Mouse (Mus musculus) limb, embryonic 15.5 days (tissue): ENCODE results near the gene Gdf2. TPM values are rescaled to one million over a fixed set of nuclear protein-coding genes. Genes with fewer than 3 reads are reported as not detected.

Source experiments
- ATAC-seq: fragments of 200-750 bp; cut with Nextera tagmentation; 2 replicates; pipeline ENCODE4 v1.8.0; 2017; ENCODE audit warnings: low read depth, moderate TSS enrichment; ENCODE audit not compliant: insufficient number of reproducible peaks, low FRiP score, low TSS enrichment
- H3K27ac ChIP-seq: fragments of 300-500 bp; sonication (generic); 2 replicates; pipeline ENCODE4 v1.5.1; 2015; ENCODE audit warnings: moderate library complexity, mild to moderate bottlenecking, inconsistent platforms
- H3K27me3 ChIP-seq: fragments of 300-500 bp; sonication (generic); 2 replicates; pipeline ENCODE4 v1.6.1; 2015; ENCODE audit warnings: inconsistent platforms
- H3K36me3 ChIP-seq: fragments of 300-500 bp; sonication (generic); 2 replicates; pipeline ENCODE4 v1.6.1; 2015; ENCODE audit warnings: inconsistent platforms
- H3K4me1 ChIP-seq: fragments of 300-500 bp; sonication (generic); 2 replicates; pipeline ENCODE4 v1.6.1; 2015; ENCODE audit warnings: inconsistent platforms
- H3K4me2 ChIP-seq: fragments of 300-500 bp; sonication (generic); 2 replicates; pipeline ENCODE4 v1.6.1; 2015; ENCODE audit warnings: mild to moderate bottlenecking, inconsistent platforms
- H3K4me3 ChIP-seq: fragments of 300-500 bp; sonication (generic); 2 replicates; pipeline ENCODE4 v1.5.1; 2015; ENCODE audit warnings: mild to moderate bottlenecking, inconsistent platforms
- H3K9ac ChIP-seq: fragments of 300-500 bp; sonication (generic); 2 replicates; pipeline ENCODE4 v1.6.1; 2015; ENCODE audit warnings: inconsistent platforms
- H3K9me3 ChIP-seq: fragments of 300-500 bp; sonication (generic); 2 replicates; pipeline ENCODE4 v1.6.1; 2016; ENCODE audit warnings: inconsistent platforms
- WGBS: fragments of 180-500 bp; shearing (Covaris S2); methylation state at CpG from one replicate; pipeline ENCODE4 v1.1.7; 2015; 5-methylcytosine and 5-hydroxymethylcytosine counted together
- polyA plus RNA-seq: library from polyadenylated mRNA; unstranded; fragments of >200 nt; fragmentation: Nextera tagmentation; extraction: Ambion mirVana; gene quantifications from 2 replicates; pipeline ENCODE4 v1.2.1, GENCODE M21; 2015

Gdf2 gene
- not detected in 2 replicates for polyA plus RNA-seq

DNA sequence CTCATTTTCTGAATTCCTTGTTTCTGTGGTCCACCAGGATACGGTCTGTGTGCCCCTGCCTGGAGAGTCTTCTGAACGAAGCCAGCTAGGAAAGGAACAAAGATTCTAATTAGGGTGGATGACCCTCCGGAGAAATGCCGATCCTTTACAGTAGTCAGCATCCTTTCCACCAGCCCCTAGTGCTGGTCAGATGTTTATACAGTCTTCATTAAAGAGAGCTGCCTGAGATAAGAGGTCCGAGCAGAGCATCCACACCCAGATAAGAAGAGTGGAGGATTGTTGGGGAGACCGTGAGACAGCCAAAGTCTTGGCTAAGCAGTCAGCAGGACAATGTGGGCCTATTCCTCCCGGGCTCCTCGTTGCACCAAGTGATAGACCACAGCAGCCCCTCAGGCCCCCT is at the start of gene Gdf2:
Gene Gdf2 (plus strand): TSS at position 301 of the 400 bp plus-strand sequence.
- ATAC-seq: no peak
- Histone ChIP-seq H3K4me2 (no peak within 1 kb of the TSS), H3K4me1 (no peaks in the 10 kb centered on the region; the same call in 1 of the 2 replicates), H3K36me3 (peaks cover 8% of the 10 kb centered on the region), H3K27me3 (0 out of 2 replicates have a peak, but pooled peaks cover 3% of the 10 kb centered on the region), H3K9me3 (no peaks in the 10 kb centered on the region), H3K27ac (no peak within 1 kb of the TSS), H3K4me3 (no peak within 1 kb of the TSS), H3K9ac (no peak within 1 kb of the TSS)
- WGBS: 71% methylated on average over 8 of the region's 8 CpGs

- no peak overlapping the region for H3K4me3 ChIP-seq
- no peaks in the 10 kb centered on the region for H3K36me3 ChIP-seq
- no peaks in the 10 kb centered on the region for H3K9me3 ChIP-seq
- no peaks in the 10 kb centered on the region for H3K27me3 ChIP-seq
- WGBS: 83% methylated on average over 3 of the region's 3 CpGs
- H3K4me1 ChIP-seq: 0 out of 2 replicates have a peak, but pooled peaks cover 2% of the 10 kb centered on the region
- H3K9ac ChIP-seq: no peak overlapping the region
- H3K4me2 ChIP-seq: no peak overlapping the region
- no peak overlapping the region for H3K27ac ChIP-seq
- ATAC-seq: no peak
Observed at GRCm38 (mm10) chr14:33891507-33891906, 49.3 kb upstream of the Gdf2 start.

GRCm38 (mm10) chr14:33895777-33896176 is 45.1 kb upstream of the Gdf2 start:
- no peak overlapping the region for H3K9ac ChIP-seq
- ATAC-seq: no peak
- H3K27ac ChIP-seq: no peak overlapping the region
- H3K4me3 ChIP-seq: no peak overlapping the region
- H3K4me1 ChIP-seq: peaks cover 10% of the 10 kb centered on the region; the same call in 1 of the 2 replicates
- H3K4me2 ChIP-seq: no peak overlapping the region
- no peaks in the 10 kb centered on the region for H3K9me3 ChIP-seq
- WGBS: 72% methylated on average over 5 of the region's 5 CpGs
- H3K27me3 ChIP-seq: no peaks in the 10 kb centered on the region
- H3K36me3 ChIP-seq: no peaks in the 10 kb centered on the region

DNA sequence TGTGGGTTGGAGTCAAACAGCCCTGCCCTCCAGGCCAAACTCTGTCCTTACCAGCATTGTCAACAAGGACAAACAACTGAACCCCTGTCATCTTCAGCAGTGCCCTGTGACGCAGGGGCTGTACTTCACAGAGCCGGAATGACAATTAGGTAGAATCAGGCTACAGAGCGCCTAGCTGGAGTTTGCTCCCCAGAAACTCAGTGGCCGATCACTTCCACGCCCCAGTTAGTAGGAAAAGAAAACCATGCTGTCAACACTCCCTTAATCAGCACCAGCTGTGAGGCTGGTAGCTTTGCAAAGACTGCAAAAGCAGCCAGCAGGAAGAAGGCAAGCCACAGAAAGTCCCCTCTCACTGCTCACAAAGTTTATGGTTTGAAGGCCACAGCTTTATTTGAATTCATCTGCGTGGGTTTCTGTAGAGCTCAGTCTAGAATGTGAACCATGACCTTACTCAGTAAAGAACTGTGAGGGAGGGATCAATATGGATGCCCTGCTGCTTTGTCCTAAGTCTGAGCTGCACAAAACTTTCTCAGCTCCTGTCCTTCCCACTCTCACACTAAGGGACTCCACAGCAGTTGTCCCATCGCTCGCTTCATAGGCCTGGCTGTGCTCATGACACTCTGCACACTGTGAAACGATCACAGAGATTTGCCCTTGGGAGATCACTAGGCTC is 44.1 kb upstream of the Gdf2 start:
- 23% methylated on average over 9 of the region's 9 CpGs for WGBS
- H3K4me3 ChIP-seq: no peak overlapping the region
- no peaks in the 10 kb centered on the region for H3K36me3 ChIP-seq
- no peaks in the 10 kb centered on the region for H3K27me3 ChIP-seq
- H3K4me1 ChIP-seq: peaks cover 10% of the 10 kb centered on the region; the same call in 1 of the 2 replicates
- no peak overlapping the region for H3K9ac ChIP-seq
- ATAC-seq: 0 out of 2 replicates have a peak, but pooled peaks have one; percentile 40
- H3K27ac ChIP-seq: peak overlapping the region; percentile 67
- H3K9me3 ChIP-seq: no peaks in the 10 kb centered on the region
- no peak overlapping the region for H3K4me2 ChIP-seq

DNA sequence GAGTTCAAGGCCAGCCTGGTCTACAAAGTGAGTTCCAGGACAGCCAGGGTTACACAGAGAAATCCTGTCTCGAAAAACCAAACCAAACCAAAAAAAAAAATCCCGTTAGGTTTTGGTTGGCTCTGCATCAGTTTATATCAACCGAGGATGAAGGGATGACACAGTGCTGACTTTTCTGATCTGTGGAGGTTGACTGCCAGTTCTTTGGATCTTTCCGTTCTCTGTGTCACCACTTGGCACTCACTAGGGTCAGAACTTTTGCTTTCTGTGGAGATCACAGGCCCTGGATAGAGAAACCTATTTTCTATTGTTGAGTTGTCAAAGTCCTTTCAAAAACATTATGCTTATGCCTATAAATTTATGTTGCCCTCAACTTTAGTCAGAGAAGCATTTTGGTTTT is 38.1 kb upstream of the Gdf2 start:
- Histone ChIP-seq H3K9ac (no peak overlapping the region), H3K27me3 (no peaks in the 10 kb centered on the region), H3K4me2 (no peak overlapping the region), H3K4me3 (no peak overlapping the region), H3K27ac (no peak overlapping the region), H3K9me3 (no peaks in the 10 kb centered on the region), H3K4me1 (peaks cover 1% of the 10 kb centered on the region), H3K36me3 (no peaks in the 10 kb centered on the region)
- WGBS: 90% methylated on average over 4 of the region's 4 CpGs
- no peak for ATAC-seq

GRCm38 (mm10) chr14:33903199-33903598 is 37.6 kb upstream of the Gdf2 start:
- no peak overlapping the region for H3K4me3 ChIP-seq
- WGBS: 85% methylated on average over 1 of the region's 1 CpGs
- H3K27ac ChIP-seq: no peak overlapping the region
- H3K9ac ChIP-seq: no peak overlapping the region
- no peaks in the 10 kb centered on the region for H3K27me3 ChIP-seq
- no peak overlapping the region for H3K4me2 ChIP-seq
- ATAC-seq: no peak
- no peaks in the 10 kb centered on the region for H3K36me3 ChIP-seq
- H3K4me1 ChIP-seq: peaks cover 5% of the 10 kb centered on the region
- H3K9me3 ChIP-seq: no peaks in the 10 kb centered on the region

GRCm38 (mm10) chr14:33904851-33905250 is 36.0 kb upstream of the Gdf2 start:
- no peak overlapping the region for H3K9ac ChIP-seq
- no peak for ATAC-seq
- no peaks in the 10 kb centered on the region for H3K36me3 ChIP-seq
- no peak overlapping the region for H3K4me3 ChIP-seq
- no peak overlapping the region for H3K27ac ChIP-seq
- H3K27me3 ChIP-seq: no peaks in the 10 kb centered on the region
- H3K4me2 ChIP-seq: no peak overlapping the region
- H3K4me1 ChIP-seq: peaks cover 7% of the 10 kb centered on the region
- H3K9me3 ChIP-seq: no peaks in the 10 kb centered on the region

- peaks cover 4% of the 10 kb centered on the region; the same call in 1 of the 2 replicates for H3K27me3 ChIP-seq
- H3K27ac ChIP-seq: no peak overlapping the region
- H3K9ac ChIP-seq: no peak overlapping the region
- no peaks in the 10 kb centered on the region for H3K9me3 ChIP-seq
- no peak overlapping the region for H3K4me3 ChIP-seq
- ATAC-seq: no peak
- no peak overlapping the region for H3K4me2 ChIP-seq
- 36% methylated on average over 3 of the region's 3 CpGs for WGBS
- H3K36me3 ChIP-seq: no peaks in the 10 kb centered on the region
- peaks cover 21% of the 10 kb centered on the region for H3K4me1 ChIP-seq
Observed at GRCm38 (mm10) chr14:33913727-33914126, 27.1 kb upstream of the Gdf2 start.

DNA sequence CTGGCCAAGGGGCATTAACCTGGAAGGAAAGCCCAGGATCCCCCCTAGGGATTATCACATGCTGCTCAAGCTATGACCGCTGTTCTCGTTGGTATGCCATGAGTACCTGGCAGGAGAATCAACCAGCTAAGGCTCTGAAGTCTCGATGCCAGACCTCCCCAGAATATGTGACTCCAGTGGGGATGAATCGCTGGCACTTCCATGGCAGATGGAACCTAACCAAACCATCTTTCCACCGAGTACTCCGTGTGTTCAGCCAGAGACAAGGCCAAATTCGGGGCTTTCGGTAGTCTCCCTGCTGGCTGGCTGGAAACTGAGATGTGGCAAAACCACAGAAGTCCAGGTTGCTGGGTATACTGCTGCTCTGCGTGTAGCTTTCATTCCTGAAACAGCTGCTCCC is 26.6 kb upstream of the Gdf2 start:
- Histone ChIP-seq H3K4me3 (no peak overlapping the region), H3K27ac (no peak overlapping the region), H3K36me3 (no peaks in the 10 kb centered on the region), H3K9me3 (no peaks in the 10 kb centered on the region), H3K4me2 (no peak overlapping the region), H3K4me1 (peaks cover 26% of the 10 kb centered on the region), H3K27me3 (peaks cover 4% of the 10 kb centered on the region; the same call in 1 of the 2 replicates), H3K9ac (no peak overlapping the region)
- 85% methylated on average over 9 of the region's 9 CpGs for WGBS
- no peak for ATAC-seq

GRCm38 (mm10) chr14:33920727-33921559 is 19.9 kb upstream of the Gdf2 start:
- Histone ChIP-seq H3K9ac (no peak overlapping the region), H3K36me3 (no peaks in the 10 kb centered on the region), H3K9me3 (no peaks in the 10 kb centered on the region), H3K4me2 (no peak overlapping the region), H3K27me3 (peaks cover 24% of the 10 kb centered on the region), H3K27ac (0 out of 2 replicates have a peak overlapping the region, but pooled peaks have one; percentile 4), H3K4me3 (no peak overlapping the region), H3K4me1 (peaks cover 51% of the 10 kb centered on the region)
- no peak for ATAC-seq
- WGBS: 26% methylated on average over 14 of the region's 14 CpGs

DNA sequence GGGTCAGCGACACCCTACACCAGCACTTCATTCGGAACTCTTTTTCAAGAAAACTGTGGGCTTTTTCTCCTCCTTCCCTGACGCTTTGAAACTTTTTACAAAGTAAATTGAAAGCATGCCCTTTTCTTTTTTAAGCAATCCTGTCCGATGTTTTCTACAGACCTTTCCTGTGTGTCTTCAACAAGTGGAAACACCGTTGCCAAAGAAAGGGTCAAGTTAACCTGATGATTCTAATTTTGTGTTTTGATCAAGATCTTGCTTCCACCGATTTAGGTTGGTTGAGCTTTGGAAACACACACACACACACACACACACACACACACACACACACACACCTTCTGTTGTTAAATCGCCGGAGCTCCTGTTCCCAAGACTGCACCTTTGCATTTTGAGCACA is 18.1 kb upstream of the Gdf2 start:
- Histone ChIP-seq H3K9ac (no peak overlapping the region), H3K27ac (peak overlapping the region; percentile 75), H3K4me3 (peak overlapping the region; percentile 53), H3K4me2 (peak overlapping the region; percentile 86), H3K36me3 (no peaks in the 10 kb centered on the region), H3K9me3 (no peaks in the 10 kb centered on the region), H3K4me1 (peaks cover 51% of the 10 kb centered on the region), H3K27me3 (peaks cover 24% of the 10 kb centered on the region)
- ATAC-seq: no peak
- 13% methylated on average over 8 of the region's 8 CpGs for WGBS
